Mouse (Mus musculus): ENCODE results near the gene Irak4. TPM values are rescaled to one million over a fixed set of nuclear protein-coding genes. Genes with fewer than 3 reads are reported as not detected.

Irak4 gene
- polyA plus RNA-seq, 1 experiment, result 2.4 TPM

DNA sequence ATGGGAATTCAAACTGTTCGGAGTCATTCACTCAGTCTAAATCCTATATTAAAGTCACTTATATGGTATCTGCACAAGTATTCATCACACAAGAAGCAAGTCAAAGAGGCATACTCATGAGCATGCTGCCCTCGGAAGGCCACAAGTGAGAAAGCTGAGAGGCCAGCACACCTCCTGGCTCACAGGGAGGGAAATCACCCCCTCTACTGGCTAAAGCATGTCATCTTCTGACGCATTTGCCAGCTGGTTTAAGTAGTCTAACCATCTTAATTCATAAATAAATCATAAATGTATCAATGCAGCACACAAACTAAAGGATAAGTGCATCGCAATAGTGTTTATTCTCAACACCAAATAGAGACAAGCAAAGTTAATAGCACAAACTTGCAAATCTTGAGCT, 41.3 kb downstream of the Irak4 start:
- Histone ChIP-seq H3K27ac (ENCODE audit: insufficient read depth, low read length) (no peak overlapping the region), H3K4me3 (ENCODE audit: low read depth, low read length) (no peak overlapping the region), H3K9me3 (replicated peaks; ENCODE audit: control insufficient read depth, insufficient read depth, low read length, poor library complexity, severe bottlenecking) (no peaks in the 10 kb centered on the region), H3K36me3 (ENCODE audit: control insufficient read depth, insufficient read depth, low read length, poor library complexity, severe bottlenecking) (peaks cover 59% of the 10 kb centered on the region), H3K27me3 (ENCODE audit: control insufficient read depth, insufficient read depth, low read length, poor library complexity, severe bottlenecking) (no peaks in the 10 kb centered on the region), H3K9ac (ENCODE audit: low read depth, poor library complexity, severe bottlenecking) (no peak overlapping the region), H3K4me1 (ENCODE audit: control insufficient read depth, insufficient read depth, low read length) (no peaks in the 10 kb centered on the region)
- TF ChIP-seq EP300 (IDR thresholded peaks at IDR 0.05; ENCODE audit: insufficient read depth, low read depth, low read length), result no peak
- TF ChIP-seq CTCF (IDR thresholded peaks at IDR 0.05; ENCODE audit: low read depth, low read length), result peak; percentile 66

DNA sequence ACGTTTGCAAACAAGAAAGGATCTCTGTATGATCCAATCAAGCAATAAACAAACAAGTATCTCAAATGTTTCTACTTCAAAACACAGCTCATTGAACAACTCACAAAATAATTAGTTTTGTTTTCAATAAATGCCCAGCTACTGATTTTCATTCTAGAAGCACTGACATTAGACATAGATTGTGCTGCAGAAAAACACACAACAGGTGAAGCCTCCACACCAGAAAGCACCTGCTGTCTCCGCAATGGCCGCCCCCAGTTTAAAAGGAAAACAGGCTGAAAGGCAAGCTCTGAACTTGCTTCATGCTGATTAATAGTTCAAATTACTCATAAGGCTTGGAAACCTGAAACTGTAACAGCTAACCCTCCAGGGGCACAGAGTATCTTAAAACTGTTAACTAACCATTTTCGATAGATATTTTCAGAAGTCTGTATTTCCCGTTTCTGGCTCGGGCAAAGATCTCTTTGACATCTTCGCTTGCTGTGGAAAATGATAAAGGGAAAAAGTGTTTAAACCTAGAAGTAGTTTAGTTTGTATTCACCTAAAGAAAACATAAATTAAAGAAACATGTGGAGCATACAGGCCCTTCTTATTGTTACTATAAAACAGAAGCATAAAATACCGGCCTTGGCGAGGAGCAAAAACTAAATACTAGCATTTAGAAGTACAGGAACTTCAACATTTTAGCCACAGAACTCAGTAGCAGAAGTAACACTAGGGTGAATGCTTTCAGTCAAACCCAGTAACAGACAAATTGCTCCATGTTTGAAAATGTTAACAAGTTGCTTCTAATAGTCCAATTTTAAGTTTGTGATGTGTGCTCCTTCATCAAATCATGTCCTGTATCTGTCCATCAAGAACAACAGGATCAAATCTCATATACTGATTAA, 44.6 kb downstream of the Irak4 start:
- Histone ChIP-seq H3K9ac (ENCODE audit: low read depth, poor library complexity, severe bottlenecking) (peak overlapping the region; percentile 98; the same call in 1 of the 2 replicates), H3K4me3 (ENCODE audit: low read depth, low read length) (no peak overlapping the region), H3K27ac (ENCODE audit: insufficient read depth, low read length) (no peak overlapping the region), H3K27me3 (ENCODE audit: control insufficient read depth, insufficient read depth, low read length, poor library complexity, severe bottlenecking) (no peaks in the 10 kb centered on the region), H3K4me1 (ENCODE audit: control insufficient read depth, insufficient read depth, low read length) (no peaks in the 10 kb centered on the region), H3K9me3 (replicated peaks; ENCODE audit: control insufficient read depth, insufficient read depth, low read length, poor library complexity, severe bottlenecking) (no peaks in the 10 kb centered on the region), H3K36me3 (ENCODE audit: control insufficient read depth, insufficient read depth, low read length, poor library complexity, severe bottlenecking) (peaks cover 30% of the 10 kb centered on the region)
- TF ChIP-seq CTCF (IDR thresholded peaks at IDR 0.05; ENCODE audit: low read depth, low read length) (no peak), POLR2A (IDR thresholded peaks at IDR 0.05; ENCODE audit: insufficient read depth, low read length) (no peak)

DNA sequence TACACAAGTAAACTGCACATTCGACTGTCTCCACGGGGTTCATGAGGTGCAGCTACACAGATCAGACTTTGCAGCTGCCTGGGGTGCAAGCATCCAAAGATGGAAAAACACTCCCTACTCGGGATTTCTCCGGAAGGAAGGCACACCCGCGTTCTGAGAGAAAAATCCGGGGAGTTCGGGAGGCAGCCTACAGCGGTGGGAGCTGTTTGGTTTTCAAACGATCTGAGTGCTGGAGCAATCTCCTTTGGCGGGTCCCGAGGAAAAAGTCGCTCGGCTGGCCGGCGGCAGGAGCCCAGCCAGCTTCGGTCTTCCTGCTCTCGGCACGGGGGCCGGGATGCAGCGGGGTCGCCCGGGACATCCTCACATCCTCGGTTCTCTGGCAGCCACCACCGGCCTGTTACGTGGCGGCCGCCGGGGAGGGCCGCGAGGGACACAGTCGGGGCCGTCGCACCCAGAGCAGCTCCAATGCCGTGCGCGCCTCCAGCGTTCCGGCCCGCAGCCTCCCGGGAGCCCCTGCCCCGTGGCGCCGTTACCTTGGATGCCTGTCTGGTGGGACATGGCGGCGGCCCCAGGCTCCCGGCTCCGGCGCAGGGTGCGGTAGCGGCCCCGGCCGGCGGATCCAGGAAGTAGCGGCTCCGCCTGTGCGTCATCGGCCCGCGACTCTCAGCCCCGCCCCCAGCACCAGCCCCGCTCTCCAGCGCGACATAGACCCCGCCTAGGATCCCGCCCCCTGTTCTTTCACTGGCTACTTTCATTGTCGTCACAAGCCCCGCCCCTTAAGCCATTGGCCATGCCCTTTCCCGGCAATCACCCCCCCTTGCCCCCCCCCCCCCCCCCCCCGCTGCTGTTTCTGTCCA, 46.0 kb downstream of the Irak4 start, which contains the start of gene Twf1:
Twf1 (minus strand) TSS at position 671 of the 857 bp plus-strand sequence.
- TF ChIP-seq CTCF (IDR thresholded peaks at IDR 0.05; ENCODE audit: low read depth, low read length) (no peak), EP300 (IDR thresholded peaks at IDR 0.05; ENCODE audit: insufficient read depth, low read depth, low read length) (no peak), POLR2A (IDR thresholded peaks at IDR 0.05; ENCODE audit: insufficient read depth, low read length) (no peak)

DNA sequence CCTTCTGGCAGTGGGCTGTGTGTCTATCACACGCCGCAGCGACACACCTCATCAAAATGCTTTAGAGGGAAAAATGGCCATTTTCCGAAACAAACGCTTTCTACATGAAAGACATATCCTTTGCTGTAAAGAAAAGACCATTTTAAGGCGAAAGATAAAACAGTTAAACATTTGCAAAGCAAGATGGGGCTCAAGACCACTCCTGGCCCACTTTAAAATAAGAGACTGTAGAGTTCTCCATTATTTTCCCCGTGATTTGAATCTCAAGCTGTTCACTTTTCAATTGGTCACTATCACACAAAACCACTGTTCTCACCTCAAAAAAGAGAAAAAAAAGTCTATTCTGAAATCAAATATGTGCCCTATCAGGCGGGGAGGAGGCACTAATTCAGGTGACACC, 46.6 kb downstream of the Irak4 start:
- peak; percentile 34 for TF ChIP-seq POLR2A (IDR thresholded peaks at IDR 0.05; ENCODE audit: insufficient read depth, low read length)
- no peak for TF ChIP-seq EP300 (IDR thresholded peaks at IDR 0.05; ENCODE audit: insufficient read depth, low read depth, low read length)
- Histone ChIP-seq H3K4me3 (ENCODE audit: low read depth, low read length) (no peak overlapping the region), H3K27me3 (ENCODE audit: control insufficient read depth, insufficient read depth, low read length, poor library complexity, severe bottlenecking) (no peaks in the 10 kb centered on the region), H3K27ac (ENCODE audit: insufficient read depth, low read length) (no peak overlapping the region), H3K36me3 (ENCODE audit: control insufficient read depth, insufficient read depth, low read length, poor library complexity, severe bottlenecking) (peaks cover 13% of the 10 kb centered on the region), H3K9ac (ENCODE audit: low read depth, poor library complexity, severe bottlenecking) (peak overlapping the region; percentile 27; the same call in 1 of the 2 replicates), H3K4me1 (ENCODE audit: control insufficient read depth, insufficient read depth, low read length) (no peaks in the 10 kb centered on the region), H3K9me3 (replicated peaks; ENCODE audit: control insufficient read depth, insufficient read depth, low read length, poor library complexity, severe bottlenecking) (no peaks in the 10 kb centered on the region)

More for the DNA sequence above, 46.0 kb downstream of the Irak4 start, which contains the start of gene Twf1:
- 0 out of 2 replicates have a peak within 1 kb of the TSS, but pooled peaks have one; percentile 1 for H3K27ac ChIP-seq (ENCODE audit: insufficient read depth, low read length)
- peak within 1 kb of the TSS; percentile 81 for H3K4me3 ChIP-seq (ENCODE audit: low read depth, low read length)
- H3K27me3 ChIP-seq (ENCODE audit: control insufficient read depth, insufficient read depth, low read length, poor library complexity, severe bottlenecking), result no peaks in the 10 kb centered on the region
- peak within 1 kb of the TSS; percentile 98 for H3K9ac ChIP-seq (ENCODE audit: low read depth, poor library complexity, severe bottlenecking)
- no peaks in the 10 kb centered on the region for H3K4me1 ChIP-seq (ENCODE audit: control insufficient read depth, insufficient read depth, low read length)
- H3K9me3 ChIP-seq (replicated peaks; ENCODE audit: control insufficient read depth, insufficient read depth, low read length, poor library complexity, severe bottlenecking), result no peaks in the 10 kb centered on the region
- H3K36me3 ChIP-seq (ENCODE audit: control insufficient read depth, insufficient read depth, low read length, poor library complexity, severe bottlenecking), result peaks cover 16% of the 10 kb centered on the region

DNA sequence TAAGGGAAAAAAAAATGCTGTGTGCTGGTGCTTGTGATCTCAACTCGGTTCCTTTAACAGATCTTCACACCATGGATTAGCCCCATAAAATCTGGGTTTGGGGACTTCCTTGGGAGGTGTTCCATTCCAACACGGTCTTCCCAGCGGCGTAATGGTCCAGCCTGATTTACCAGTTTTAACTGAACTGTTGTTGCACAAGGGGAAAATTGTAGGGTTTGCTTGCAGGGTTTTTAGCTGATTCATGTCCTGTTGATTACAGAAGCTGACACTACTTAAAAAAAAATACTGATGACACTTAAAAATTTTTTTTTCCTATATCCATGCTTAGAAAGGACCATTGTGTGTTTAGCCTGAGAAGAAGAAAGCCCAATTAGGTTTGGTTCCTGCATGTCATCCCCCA, 47.9 kb downstream of the Irak4 start:
- H3K36me3 ChIP-seq (ENCODE audit: control insufficient read depth, insufficient read depth, low read length, poor library complexity, severe bottlenecking), result peaks cover 1% of the 10 kb centered on the region
- H3K4me1 ChIP-seq (ENCODE audit: control insufficient read depth, insufficient read depth, low read length), result no peaks in the 10 kb centered on the region
- H3K27me3 ChIP-seq (ENCODE audit: control insufficient read depth, insufficient read depth, low read length, poor library complexity, severe bottlenecking), result no peaks in the 10 kb centered on the region
- no peak overlapping the region for H3K9ac ChIP-seq (ENCODE audit: low read depth, poor library complexity, severe bottlenecking)
- H3K4me3 ChIP-seq (ENCODE audit: low read depth, low read length), result no peak overlapping the region
- no peak for TF ChIP-seq POLR2A (IDR thresholded peaks at IDR 0.05; ENCODE audit: insufficient read depth, low read length)
- no peak for TF ChIP-seq EP300 (IDR thresholded peaks at IDR 0.05; ENCODE audit: insufficient read depth, low read depth, low read length)
- no peak for TF ChIP-seq CTCF (IDR thresholded peaks at IDR 0.05; ENCODE audit: low read depth, low read length)
- H3K27ac ChIP-seq (ENCODE audit: insufficient read depth, low read length), result no peak overlapping the region
- no peaks in the 10 kb centered on the region for H3K9me3 ChIP-seq (replicated peaks; ENCODE audit: control insufficient read depth, insufficient read depth, low read length, poor library complexity, severe bottlenecking)

All from ES-Bruce4 (cell line).